Mouse (Mus musculus): ENCODE data around the gene Limch1.

The Limch1 gene

GRCm38 (mm10) chr5:66747761-66748430, 2.3 kb downstream of the Limch1 start:
- no peak for DNase-seq (ENCODE audit: low read depth)

- DNase-seq (ENCODE audit: low read depth) = no peak
Measured at GRCm38 (mm10) chr5:66748448-66749115, 3.0 kb downstream of the Limch1 start.

GRCm38 (mm10) chr5:66750641-66751040, 5.0 kb downstream of the Limch1 start:
- DNase-seq (ENCODE audit: low read depth) = no peak

GRCm38 (mm10) chr5:66751332-66751980, 5.8 kb downstream of the Limch1 start:
- no peak for DNase-seq (ENCODE audit: low read depth)

GRCm38 (mm10) chr5:66753620-66754019, 8.0 kb downstream of the Limch1 start:
- DNase-seq (ENCODE audit: low read depth) = no peak

GRCm38 (mm10) chr5:66756821-66757705, 11.4 kb downstream of the Limch1 start:
- no peak for DNase-seq (ENCODE audit: low read depth)

GRCm38 (mm10) chr5:66757706-66758237, 12.1 kb downstream of the Limch1 start:
- no peak for DNase-seq (ENCODE audit: low read depth)

GRCm38 (mm10) chr5:66759354-66759753, 13.7 kb downstream of the Limch1 start:
- DNase-seq (ENCODE audit: low read depth) = no peak

GRCm38 (mm10) chr5:66760747-66761146, 15.1 kb downstream of the Limch1 start:
- DNase-seq (ENCODE audit: low read depth) = no peak

GRCm38 (mm10) chr5:66762006-66762405, 16.4 kb downstream of the Limch1 start:
- DNase-seq (ENCODE audit: low read depth) = no peak

- no peak for DNase-seq (ENCODE audit: low read depth)
Measured at GRCm38 (mm10) chr5:66764129-66764528, 18.5 kb downstream of the Limch1 start.

- DNase-seq (ENCODE audit: low read depth) = no peak
Measured at GRCm38 (mm10) chr5:66765911-66766310, 20.3 kb downstream of the Limch1 start.

- no peak for DNase-seq (ENCODE audit: low read depth)
Measured at GRCm38 (mm10) chr5:66768034-66768433, 22.4 kb downstream of the Limch1 start.

- DNase-seq (ENCODE audit: low read depth) = no peak
Measured at GRCm38 (mm10) chr5:66769070-66769469, 23.4 kb downstream of the Limch1 start.

- DNase-seq (ENCODE audit: low read depth) = no peak
Measured at GRCm38 (mm10) chr5:66769558-66769957, 23.9 kb downstream of the Limch1 start.

- no peak for DNase-seq (ENCODE audit: low read depth)
Measured at GRCm38 (mm10) chr5:66777999-66778710, 32.5 kb downstream of the Limch1 start.

GRCm38 (mm10) chr5:66780371-66780770, 34.7 kb downstream of the Limch1 start:
- DNase-seq (ENCODE audit: low read depth) = no peak

- no peak for DNase-seq (ENCODE audit: low read depth)
Measured at GRCm38 (mm10) chr5:66781507-66781906, 35.9 kb downstream of the Limch1 start.

- DNase-seq (ENCODE audit: low read depth) = no peak
Measured at GRCm38 (mm10) chr5:66782851-66783250, 37.2 kb downstream of the Limch1 start.

- no peak for DNase-seq (ENCODE audit: low read depth)
Measured at GRCm38 (mm10) chr5:66784624-66785361, 39.2 kb downstream of the Limch1 start.

All from induced T-regulatory cell, adult 2 months (primary cell).